Mouse (Mus musculus) limb, embryonic 14.5 days (tissue): ENCODE data around the gene Olfr1432. TPM values are rescaled to one million over a fixed set of nuclear protein-coding genes. Genes with fewer than 3 reads are reported as not detected.
"Not testable (repeated sequence)": the region's sequence is repeated elsewhere in the genome, so short reads cannot be mapped to it uniquely, and the experiment has no call there.

Experiments
- ATAC-seq: fragments of 200-750 bp; cut with Nextera tagmentation; 2 replicates; pipeline ENCODE4 v1.8.0; 2017; ENCODE audit warnings: low read depth, moderate number of reproducible peaks, moderate TSS enrichment; ENCODE audit not compliant: low FRiP score
- DNase-seq: peaks from one replicate; pipeline ENCODE4 v3.0.0-alpha.2; 2015; ENCODE audit warnings: low spot score
- H3K27ac ChIP-seq: fragments of 300-500 bp; sonication (generic); replicated peaks from 2 replicates; pipeline ENCODE4 v1.5.1; 2014; ENCODE audit warnings: low read depth, mild to moderate bottlenecking, low read length, moderate library complexity, mixed read lengths
- H3K27me3 ChIP-seq: fragments of 300-500 bp; sonication (generic); 2 replicates; pipeline ENCODE4 v1.6.1; 2014; ENCODE audit warnings: low read length, mixed read lengths; ENCODE audit not compliant: control insufficient read depth, insufficient read depth
- H3K36me3 ChIP-seq: fragments of 300-500 bp; sonication (generic); 2 replicates; pipeline ENCODE4 v1.6.1; 2014; ENCODE audit warnings: mild to moderate bottlenecking, low read length, moderate library complexity, mixed read lengths; ENCODE audit not compliant: control insufficient read depth, insufficient read depth
- H3K4me1 ChIP-seq: fragments of 300-500 bp; sonication (generic); 2 replicates; pipeline ENCODE4 v1.6.1; 2014; ENCODE audit warnings: antibody characterized with exemption, low read length, mixed read lengths; ENCODE audit not compliant: control insufficient read depth, insufficient read depth
- H3K4me2 ChIP-seq: fragments of 300-500 bp; sonication (generic); replicated peaks from 2 replicates; pipeline ENCODE4 v1.6.1; 2014; ENCODE audit warnings: low read depth, mild to moderate bottlenecking, low read length, moderate library complexity; ENCODE audit not compliant: severe bottlenecking
- H3K4me3 ChIP-seq: fragments of 300-500 bp; sonication (generic); replicated peaks from 2 replicates; pipeline ENCODE4 v1.5.1; 2014; ENCODE audit warnings: low read length
- H3K9ac ChIP-seq: fragments of 300-500 bp; sonication (generic); 2 replicates; pipeline ENCODE4 v1.6.1; 2014; ENCODE audit warnings: mild to moderate bottlenecking, low read depth, low read length, moderate library complexity; ENCODE audit not compliant: severe bottlenecking
- H3K9me3 ChIP-seq: fragments of 300-500 bp; sonication (generic); 2 replicates; pipeline ENCODE4 v1.6.1; 2016; ENCODE audit warnings: low read length; ENCODE audit not compliant: control insufficient read depth
- POLR2A ChIP-seq: fragments of 200-500 bp; IDR thresholded peaks from 2 replicates; pipeline ENCODE4 v1.8.0; 2012; ENCODE audit warnings: inconsistent platforms, mild to moderate bottlenecking, moderate library complexity, borderline replicate concordance; ENCODE audit not compliant: insufficient read depth, insufficient read length; ENCODE audit errors: extremely low read depth
- WGBS: fragments of 180-500 bp; shearing (Covaris S2); extraction: QIAGEN DNeasy Blood & Tissue Kit; methylation state at CpG from one replicate; pipeline ENCODE4 v1.1.7; 2014; 5-methylcytosine and 5-hydroxymethylcytosine counted together
- polyA plus RNA-seq, 2 experiments: library from polyadenylated mRNA; depleted of rRNA in 1 of 2; stranded (reverse) in 1 of 2; unstranded in 1 of 2; fragments of >200 nt; fragmentation: Nextera tagmentation in 1 of 2; extraction: Ambion mirVana in 1 of 2; gene quantifications; 2 replicates each; pipeline versions ENCODE4 v1.2.1 to v1.2.3; 2012 to 2014

Olfr1432 gene
- not detected in 2 replicates for polyA plus RNA-seq (2012; rRNA removed)
- polyA plus RNA-seq (2014; fragmentation: Nextera tagmentation; extraction: Ambion mirVana), result not detected in 2 replicates

- H3K36me3 ChIP-seq, H3K9me3 ChIP-seq, DNase-seq, H3K27ac ChIP-seq, H3K9ac ChIP-seq, H3K4me3 ChIP-seq, H3K27me3 ChIP-seq, H3K4me1 ChIP-seq, H3K4me2 ChIP-seq, ATAC-seq: not testable (repeated sequence)
Observed at GRCm38 (mm10) chr19:12232496-12232895, at the start of gene Olfr1432. Gene Olfr1432, minus strand, starts transcription at chr19:12232596.

GRCm38 (mm10) chr19:12279554-12279953 lies 47.2 kb upstream of the Olfr1432 start, which contains the start of gene Olfr1434:
Gene Olfr1434, plus strand, starts transcription at chr19:12279854.
- ATAC-seq (no peak), DNase-seq (no peak)
- Histone ChIP-seq H3K27me3 (no peaks in the 10 kb centered on the region), H3K9ac (no peak within 1 kb of the TSS), H3K9me3 (no peaks in the 10 kb centered on the region), H3K4me3 (no peak within 1 kb of the TSS), H3K27ac (no peak within 1 kb of the TSS), H3K36me3 (no peaks in the 10 kb centered on the region), H3K4me1 (no peaks in the 10 kb centered on the region), H3K4me2 (no peak within 1 kb of the TSS)
- no peak for TF ChIP-seq POLR2A
- WGBS, result 73% methylated on average over 2 of the region's 2 CpGs

GRCm38 (mm10) chr19:12260732-12261131 lies 28.3 kb upstream of the Olfr1432 start, which contains the start of gene Olfr235:
Gene Olfr235, plus strand, starts transcription at chr19:12261032.
- 77% methylated on average over 1 of the region's 1 CpGs for WGBS
- Histone ChIP-seq H3K4me2 (no peak within 1 kb of the TSS), H3K27ac (no peak within 1 kb of the TSS), H3K27me3 (no peaks in the 10 kb centered on the region), H3K9me3 (no peaks in the 10 kb centered on the region), H3K4me1 (no peaks in the 10 kb centered on the region), H3K4me3 (no peak within 1 kb of the TSS), H3K9ac (no peak within 1 kb of the TSS), H3K36me3 (no peaks in the 10 kb centered on the region)
- no peak for ATAC-seq
- no peak for TF ChIP-seq POLR2A
- no peak for DNase-seq

- H3K36me3 ChIP-seq, result no peaks in the 10 kb centered on the region
- no peak within 1 kb of the TSS for H3K4me2 ChIP-seq
- no peak for ATAC-seq
- DNase-seq, result no peak
- no peak within 1 kb of the TSS for H3K4me3 ChIP-seq
- H3K9me3 ChIP-seq, result no peaks in the 10 kb centered on the region
- no peak for TF ChIP-seq POLR2A
- 76% methylated on average over 1 of the region's 1 CpGs for WGBS
- no peak within 1 kb of the TSS for H3K27ac ChIP-seq
- no peaks in the 10 kb centered on the region for H3K27me3 ChIP-seq
- no peak within 1 kb of the TSS for H3K9ac ChIP-seq
- H3K4me1 ChIP-seq, result no peaks in the 10 kb centered on the region
Observed at GRCm38 (mm10) chr19:12241559-12241958, 9.2 kb upstream of the Olfr1432 start, which contains the start of gene Olfr262. Gene Olfr262, minus strand, starts transcription at chr19:12241659.

GRCm38 (mm10) chr19:12200334-12200733 lies 32.1 kb downstream of the Olfr1432 start, which contains the start of gene Olfr1431:
Gene Olfr1431, plus strand, starts transcription at chr19:12200634.
- Histone ChIP-seq H3K4me2 (no peak within 1 kb of the TSS), H3K9ac (no peak within 1 kb of the TSS), H3K4me1 (no peaks in the 10 kb centered on the region), H3K27ac (no peak within 1 kb of the TSS), H3K9me3 (no peaks in the 10 kb centered on the region), H3K27me3 (no peaks in the 10 kb centered on the region), H3K4me3 (no peak within 1 kb of the TSS), H3K36me3 (no peaks in the 10 kb centered on the region)
- ATAC-seq, result no peak
- WGBS, result 76% methylated on average over 1 of the region's 1 CpGs
- DNase-seq, result no peak
- no peak for TF ChIP-seq POLR2A

- 83% methylated on average over 4 of the region's 4 CpGs for WGBS
- H3K27ac ChIP-seq, ATAC-seq, H3K4me1 ChIP-seq, DNase-seq, H3K9ac ChIP-seq, H3K27me3 ChIP-seq, H3K36me3 ChIP-seq, H3K4me3 ChIP-seq, H3K9me3 ChIP-seq, H3K4me2 ChIP-seq: not testable (repeated sequence)
Observed at GRCm38 (mm10) chr19:12199076-12199475, 33.3 kb downstream of the Olfr1432 start.

Other genes with a start within 250 kb of the Olfr1432 start
- gene Olfr1423, start 191.3 kb downstream of the Olfr1432 start, polyA plus RNA-seq (2012; rRNA removed), result not detected in 2 replicates
- gene Olfr1423, start 191.3 kb downstream of the Olfr1432 start, polyA plus RNA-seq (2014; fragmentation: Nextera tagmentation; extraction: Ambion mirVana), result not detected in 2 replicates
- not detected in 2 replicates for gene Olfr1424, start 169.9 kb downstream of the Olfr1432 start, polyA plus RNA-seq (2012; rRNA removed)
- not detected in 2 replicates for gene Olfr1424, start 169.9 kb downstream of the Olfr1432 start, polyA plus RNA-seq (2014; fragmentation: Nextera tagmentation; extraction: Ambion mirVana)
- not detected in 2 replicates for gene Olfr1425, start 154.9 kb downstream of the Olfr1432 start, polyA plus RNA-seq (2012; rRNA removed)
- gene Olfr1425, start 154.9 kb downstream of the Olfr1432 start, polyA plus RNA-seq (2014; fragmentation: Nextera tagmentation; extraction: Ambion mirVana), result not detected in 2 replicates
- gene Olfr1426, start 140.6 kb downstream of the Olfr1432 start, polyA plus RNA-seq (2012; rRNA removed), result not detected in 2 replicates
- not detected in 2 replicates for gene Olfr1426, start 140.6 kb downstream of the Olfr1432 start, polyA plus RNA-seq (2014; fragmentation: Nextera tagmentation; extraction: Ambion mirVana)
- not detected in 2 replicates for gene Olfr1427, start 129.3 kb downstream of the Olfr1432 start, polyA plus RNA-seq (2012; rRNA removed)
- gene Olfr1427, start 129.3 kb downstream of the Olfr1432 start, polyA plus RNA-seq (2014; fragmentation: Nextera tagmentation; extraction: Ambion mirVana), result not detected in 2 replicates
- not detected in 2 replicates for gene Olfr1428, start 116.7 kb downstream of the Olfr1432 start, polyA plus RNA-seq (2012; rRNA removed)
- not detected in 2 replicates for gene Olfr1428, start 116.7 kb downstream of the Olfr1432 start, polyA plus RNA-seq (2014; fragmentation: Nextera tagmentation; extraction: Ambion mirVana)
- not detected in 2 replicates for gene Olfr76, start 109.4 kb downstream of the Olfr1432 start, polyA plus RNA-seq (2012; rRNA removed)
- not detected in 2 replicates for gene Olfr76, start 109.4 kb downstream of the Olfr1432 start, polyA plus RNA-seq (2014; fragmentation: Nextera tagmentation; extraction: Ambion mirVana)
- not detected in 2 replicates for gene Olfr1555-ps1, start 62.5 kb downstream of the Olfr1432 start, polyA plus RNA-seq (2012; rRNA removed)
- not detected in 2 replicates for gene Olfr1555-ps1, start 62.5 kb downstream of the Olfr1432 start, polyA plus RNA-seq (2014; fragmentation: Nextera tagmentation; extraction: Ambion mirVana)
- gene Olfr1431, start 32.0 kb downstream of the Olfr1432 start, polyA plus RNA-seq (2012; rRNA removed), result not detected in 2 replicates
- not detected in 2 replicates for gene Olfr1431, start 32.0 kb downstream of the Olfr1432 start, polyA plus RNA-seq (2014; fragmentation: Nextera tagmentation; extraction: Ambion mirVana)
- gene Olfr262, start 9.1 kb upstream of the Olfr1432 start, polyA plus RNA-seq (2012; rRNA removed), result not detected in 2 replicates
- not detected in 2 replicates for gene Olfr262, start 9.1 kb upstream of the Olfr1432 start, polyA plus RNA-seq (2014; fragmentation: Nextera tagmentation; extraction: Ambion mirVana)
- not detected in 2 replicates for gene Olfr235, start 28.4 kb upstream of the Olfr1432 start, polyA plus RNA-seq (2012; rRNA removed)
- not detected in 2 replicates for gene Olfr235, start 28.4 kb upstream of the Olfr1432 start, polyA plus RNA-seq (2014; fragmentation: Nextera tagmentation; extraction: Ambion mirVana)
- gene Olfr1434, start 47.3 kb upstream of the Olfr1432 start, polyA plus RNA-seq (2012; rRNA removed), result not detected in 2 replicates
- gene Olfr1434, start 47.3 kb upstream of the Olfr1432 start, polyA plus RNA-seq (2014; fragmentation: Nextera tagmentation; extraction: Ambion mirVana), result not detected in 2 replicates
- not detected in 2 replicates for gene Olfr1436, start 66.5 kb upstream of the Olfr1432 start, polyA plus RNA-seq (2012; rRNA removed)
- not detected in 2 replicates for gene Olfr1436, start 66.5 kb upstream of the Olfr1432 start, polyA plus RNA-seq (2014; fragmentation: Nextera tagmentation; extraction: Ambion mirVana)
- gene Olfr1437, start 92.5 kb upstream of the Olfr1432 start, polyA plus RNA-seq (2012; rRNA removed), result not detected in 2 replicates
- not detected in 2 replicates for gene Olfr1437, start 92.5 kb upstream of the Olfr1432 start, polyA plus RNA-seq (2014; fragmentation: Nextera tagmentation; extraction: Ambion mirVana)
- not detected in 2 replicates for gene Olfr1438-ps1, start 103.3 kb upstream of the Olfr1432 start, polyA plus RNA-seq (2012; rRNA removed)
- gene Olfr1438-ps1, start 103.3 kb upstream of the Olfr1432 start, polyA plus RNA-seq (2014; fragmentation: Nextera tagmentation; extraction: Ambion mirVana), result not detected in 2 replicates
- not detected in 2 replicates for gene Olfr1440, start 154.7 kb upstream of the Olfr1432 start, polyA plus RNA-seq (2012; rRNA removed)
- gene Olfr1440, start 154.7 kb upstream of the Olfr1432 start, polyA plus RNA-seq (2014; fragmentation: Nextera tagmentation; extraction: Ambion mirVana), result not detected in 2 replicates
- gene Olfr1441, start 184.8 kb upstream of the Olfr1432 start, polyA plus RNA-seq (2012; rRNA removed), result not detected in 2 replicates
- gene Olfr1441, start 184.8 kb upstream of the Olfr1432 start, polyA plus RNA-seq (2014; fragmentation: Nextera tagmentation; extraction: Ambion mirVana), result not detected in 2 replicates
- gene Pfpl, start 195.3 kb upstream of the Olfr1432 start, polyA plus RNA-seq (2012; rRNA removed), result not detected in 2 replicates
- gene Pfpl, start 195.3 kb upstream of the Olfr1432 start, polyA plus RNA-seq (2014; fragmentation: Nextera tagmentation; extraction: Ambion mirVana), result not detected in 2 replicates
- 3.5 and 3.6 TPM in 2 replicates for gene Mpeg1, start 228.2 kb upstream of the Olfr1432 start, polyA plus RNA-seq (2012; rRNA removed)
- gene Mpeg1, start 228.2 kb upstream of the Olfr1432 start, polyA plus RNA-seq (2014; fragmentation: Nextera tagmentation; extraction: Ambion mirVana), result 0.92 and 1.00 TPM in 2 replicates